Mouse (Mus musculus) lung, adult 2 months (tissue): Measurements from ENCODE around the gene 9430097D07Rik. TPM values are rescaled to one million over a fixed set of nuclear protein-coding genes. Genes with fewer than 3 reads are reported as not detected.
A peak's percentile ranks its signal among the peaks of the same experiment; 100 is the strongest.

Source experiments
- DNase-seq: peaks from one replicate; pipeline ENCODE4 v3.0.0; 2022
- H3K4me1 ChIP-seq: fragments of 200-500 bp; 2 replicates; pipeline ENCODE4 v1.6.1; 2011; ENCODE audit warnings: low read length; ENCODE audit not compliant: control insufficient read depth, insufficient read depth
- H3K4me3 ChIP-seq: fragments of 200-500 bp; replicated peaks from 2 replicates; pipeline ENCODE3; 2011; ENCODE audit warnings: low read depth, mild to moderate bottlenecking, control low read depth, low read length; ENCODE audit errors: extremely low read depth
- CTCF ChIP-seq: fragments of 200-500 bp; IDR thresholded peaks from 2 replicates; pipeline ENCODE4 v1.5.1; 2011; ENCODE audit warnings: mild to moderate bottlenecking, low read length, control low read depth; ENCODE audit not compliant: insufficient read depth
- POLR2A ChIP-seq: fragments of 200-500 bp; IDR thresholded peaks from 2 replicates; pipeline ENCODE4 v1.6.1; 2011; ENCODE audit warnings: low read depth, mild to moderate bottlenecking, control low read depth, low read length, borderline replicate concordance; ENCODE audit errors: extremely low read depth
- WGBS: fragments of 180-500 bp; shearing (Covaris S2); methylation state at CpG from one replicate; pipeline ENCODE4 v1.1.7; 2018; 5-methylcytosine and 5-hydroxymethylcytosine counted together
- polyA plus RNA-seq: library from polyadenylated mRNA; depleted of rRNA; stranded (reverse); fragments of >200 nt; gene quantifications from 2 replicates; pipeline ENCODE4 v1.2.3, GENCODE M21; 2012; rRNA removed

9430097D07Rik gene
- not detected in 2 replicates for polyA plus RNA-seq

GRCm38 (mm10) chr2:32575586-32576160, at the start of gene 9430097D07Rik:
TSS of gene 9430097D07Rik (minus strand) at chr2:32575684.
- H3K4me1 ChIP-seq: peaks cover 3% of the 10 kb centered on the region; the same call in 1 of the 2 replicates
- WGBS: 19% methylated on average over 28 of the region's 28 CpGs
- DNase-seq: no peak
- no peak within 1 kb of the TSS for H3K4me3 ChIP-seq
- TF ChIP-seq POLR2A (no peak), CTCF (no peak)

GRCm38 (mm10) chr2:32624111-32624748, 48.7 kb upstream of the 9430097D07Rik start:
- H3K4me1 ChIP-seq: peaks cover 31% of the 10 kb centered on the region
- no peak for TF ChIP-seq POLR2A
- TF ChIP-seq CTCF: no peak
- DNase-seq: no peak
- H3K4me3 ChIP-seq: no peak overlapping the region
- WGBS: 63% methylated on average over 5 of the region's 5 CpGs

- 18% methylated on average over 7 of the region's 7 CpGs for WGBS
- no peak within 1 kb of the TSS for H3K4me3 ChIP-seq
- peaks cover 17% of the 10 kb centered on the region for H3K4me1 ChIP-seq
- no peak for DNase-seq
- no peak for TF ChIP-seq CTCF
- no peak for TF ChIP-seq POLR2A
These were observed 46.0 kb upstream of the 9430097D07Rik start, which contains the start of gene Ak1 for GRCm38 (mm10) chr2:32621517-32621859. TSS of gene Ak1 (plus strand) at chr2:32621758.

- WGBS: 38% methylated on average over 4 of the region's 4 CpGs
- Histone ChIP-seq H3K4me3 (no peak overlapping the region), H3K4me1 (peaks cover 17% of the 10 kb centered on the region)
- TF ChIP-seq POLR2A: no peak
- no peak for TF ChIP-seq CTCF
- DNase-seq: no peak
These were observed 45.4 kb upstream of the 9430097D07Rik start for GRCm38 (mm10) chr2:32620682-32621516.

GRCm38 (mm10) chr2:32618051-32618450, 42.6 kb upstream of the 9430097D07Rik start:
- Histone ChIP-seq H3K4me3 (no peak overlapping the region), H3K4me1 (peaks cover 8% of the 10 kb centered on the region)
- no peak for DNase-seq
- TF ChIP-seq POLR2A (no peak), CTCF (no peak)
- 84% methylated on average over 9 of the region's 9 CpGs for WGBS

- no peak for DNase-seq
- 89% methylated on average over 4 of the region's 4 CpGs for WGBS
- H3K4me3 ChIP-seq: no peak overlapping the region
- H3K4me1 ChIP-seq: peaks cover 8% of the 10 kb centered on the region
- TF ChIP-seq POLR2A (no peak), CTCF (peak; percentile 23; the same call in 1 of the 2 replicates)
These were observed 42.1 kb upstream of the 9430097D07Rik start for GRCm38 (mm10) chr2:32617601-32618000.

GRCm38 (mm10) chr2:32617109-32617508, 41.6 kb upstream of the 9430097D07Rik start:
- Histone ChIP-seq H3K4me1 (peaks cover 8% of the 10 kb centered on the region), H3K4me3 (no peak overlapping the region)
- DNase-seq: no peak
- TF ChIP-seq POLR2A (no peak), CTCF (no peak)
- 97% methylated on average over 1 of the region's 1 CpGs for WGBS

GRCm38 (mm10) chr2:32612274-32612673, 36.8 kb upstream of the 9430097D07Rik start:
- no peak for TF ChIP-seq CTCF
- no peak for TF ChIP-seq POLR2A
- H3K4me1 ChIP-seq: peaks cover 10% of the 10 kb centered on the region
- 83% methylated on average over 26 of the region's 26 CpGs for WGBS
- DNase-seq: no peak
- H3K4me3 ChIP-seq: no peak overlapping the region

GRCm38 (mm10) chr2:32610610-32611229, 35.2 kb upstream of the 9430097D07Rik start:
- Histone ChIP-seq H3K4me1 (peaks cover 12% of the 10 kb centered on the region), H3K4me3 (peak overlapping the region; percentile 9)
- peak; percentile 66 for DNase-seq
- 10% methylated on average over 23 of the region's 23 CpGs for WGBS
- TF ChIP-seq POLR2A: peak; percentile 26; the same call in 1 of the 2 replicates
- TF ChIP-seq CTCF: no peak
